Mouse (Mus musculus) skeletal muscle tissue, adult 2 months (tissue): ENCODE data around the gene Pkhd1.
"Not testable (repeated sequence)": the region's sequence is repeated elsewhere in the genome, so short reads cannot be mapped to it uniquely, and the experiment has no call there.

ENCODE experiments used
- DNase-seq: peaks from one replicate; pipeline ENCODE4 v3.0.0-alpha.2; 2012; ENCODE audit warnings: low read depth, low spot score

Gene Pkhd1

GRCm38 (mm10) chr1:20486087-20486486, 131.8 kb downstream of the Pkhd1 start:
- no peak for DNase-seq

- no peak for DNase-seq
These were observed 136.0 kb downstream of the Pkhd1 start for GRCm38 (mm10) chr1:20481843-20482242.

- DNase-seq: no peak
These were observed 139.2 kb downstream of the Pkhd1 start for GRCm38 (mm10) chr1:20478695-20479094.

DNA sequence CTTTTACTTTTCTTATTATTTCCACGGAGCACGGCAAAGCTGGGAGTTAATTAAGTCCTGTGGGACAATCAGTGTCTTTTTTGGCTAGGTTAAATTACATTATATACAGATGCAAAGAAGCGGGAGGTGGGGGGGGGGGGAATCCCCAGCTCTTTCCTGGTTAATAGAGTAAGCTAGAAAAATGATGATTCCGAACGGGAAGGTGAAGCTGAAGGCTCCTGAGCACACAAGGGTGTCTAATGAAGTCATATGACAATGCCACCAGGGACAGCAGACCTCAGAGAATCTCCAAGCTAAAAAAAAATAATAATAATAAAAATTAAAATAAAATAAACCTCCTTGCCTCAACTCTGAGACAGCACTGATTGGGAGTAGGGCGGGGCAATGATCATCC, 139.6 kb downstream of the Pkhd1 start:
- no peak for DNase-seq

GRCm38 (mm10) chr1:20477561-20478265, 140.2 kb downstream of the Pkhd1 start:
- no peak for DNase-seq

- DNase-seq: no peak
These were observed 147.1 kb downstream of the Pkhd1 start for GRCm38 (mm10) chr1:20470770-20471169.

DNA sequence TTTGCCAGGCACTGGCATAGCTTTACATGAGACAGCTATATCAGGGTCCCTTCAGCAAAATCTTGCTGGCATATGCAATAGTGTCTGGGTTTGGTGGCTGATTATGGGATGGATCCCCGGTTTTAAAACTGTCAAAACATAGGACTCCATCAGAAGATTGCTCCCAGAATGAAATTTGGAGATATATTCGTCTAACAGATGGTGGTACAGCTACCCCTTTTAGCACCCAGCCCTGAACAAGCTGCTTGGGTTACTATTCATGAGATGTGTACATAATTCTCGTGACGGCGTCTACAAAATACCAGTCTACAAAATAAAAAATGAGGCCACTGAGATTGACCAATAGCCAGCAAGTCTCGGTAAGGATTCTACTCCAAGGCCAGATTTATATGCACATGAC, 147.5 kb downstream of the Pkhd1 start:
- no peak for DNase-seq

DNA sequence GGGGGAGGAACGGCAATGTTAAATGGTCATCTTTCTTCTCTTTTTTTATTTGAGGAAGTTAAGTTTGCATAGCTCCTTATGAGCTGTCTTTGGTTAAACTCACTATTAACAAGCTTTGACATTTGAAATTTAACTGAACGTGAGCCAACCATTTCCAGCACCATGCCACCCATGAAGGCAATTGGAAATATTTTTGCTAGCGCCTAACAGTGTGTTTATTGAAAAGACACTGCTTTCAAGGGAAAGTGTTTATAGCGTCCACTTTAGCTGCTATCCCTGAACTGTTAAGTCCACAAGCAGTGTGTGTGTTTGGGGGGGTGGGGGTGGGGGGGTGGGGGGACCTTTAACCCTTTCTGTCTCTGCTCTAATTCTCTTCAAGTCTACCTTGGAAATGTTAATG, 151.4 kb downstream of the Pkhd1 start:
- no peak for DNase-seq

- DNase-seq: no peak
These were observed 163.2 kb downstream of the Pkhd1 start for GRCm38 (mm10) chr1:20454621-20455020.

GRCm38 (mm10) chr1:20450074-20450473, 167.8 kb downstream of the Pkhd1 start:
- DNase-seq: no peak

DNA sequence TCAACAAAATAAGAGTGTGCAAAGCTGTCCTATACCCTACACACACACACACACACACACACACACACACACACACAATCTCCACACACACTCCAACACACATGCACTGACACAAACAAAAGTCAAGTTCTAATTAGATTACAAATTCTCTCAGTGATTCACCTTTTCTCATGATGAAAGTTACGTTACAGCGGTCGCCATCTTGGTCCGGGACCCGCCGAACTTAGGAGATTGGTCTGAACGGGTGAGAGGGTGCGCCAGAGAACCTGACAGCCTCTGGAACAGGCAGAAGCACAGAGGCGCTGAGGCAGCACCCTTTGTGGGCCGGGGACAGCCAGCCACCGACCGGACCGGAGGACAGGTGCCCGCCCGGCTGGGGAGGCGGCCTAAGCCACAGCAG, 185.8 kb downstream of the Pkhd1 start:
- not testable (repeated sequence) for DNase-seq

DNA sequence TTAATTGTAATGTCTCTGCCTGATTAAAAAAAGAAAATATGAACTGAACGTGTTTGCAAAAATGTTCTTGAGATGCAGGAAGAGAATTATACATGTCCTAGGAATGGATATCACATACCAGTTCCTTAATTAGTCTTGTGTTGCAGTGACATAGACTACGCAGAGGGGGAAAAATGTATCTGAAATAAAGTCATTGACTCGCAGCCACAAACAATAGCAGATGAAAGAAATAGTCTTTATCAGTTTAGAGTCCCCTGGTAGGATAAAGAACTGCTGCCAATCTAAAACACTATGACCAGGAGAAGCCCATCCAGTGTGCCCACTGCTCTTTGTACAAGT, 188.8 kb downstream of the Pkhd1 start:
- no peak for DNase-seq

GRCm38 (mm10) chr1:20428370-20429055, 189.4 kb downstream of the Pkhd1 start:
- no peak for DNase-seq

DNA sequence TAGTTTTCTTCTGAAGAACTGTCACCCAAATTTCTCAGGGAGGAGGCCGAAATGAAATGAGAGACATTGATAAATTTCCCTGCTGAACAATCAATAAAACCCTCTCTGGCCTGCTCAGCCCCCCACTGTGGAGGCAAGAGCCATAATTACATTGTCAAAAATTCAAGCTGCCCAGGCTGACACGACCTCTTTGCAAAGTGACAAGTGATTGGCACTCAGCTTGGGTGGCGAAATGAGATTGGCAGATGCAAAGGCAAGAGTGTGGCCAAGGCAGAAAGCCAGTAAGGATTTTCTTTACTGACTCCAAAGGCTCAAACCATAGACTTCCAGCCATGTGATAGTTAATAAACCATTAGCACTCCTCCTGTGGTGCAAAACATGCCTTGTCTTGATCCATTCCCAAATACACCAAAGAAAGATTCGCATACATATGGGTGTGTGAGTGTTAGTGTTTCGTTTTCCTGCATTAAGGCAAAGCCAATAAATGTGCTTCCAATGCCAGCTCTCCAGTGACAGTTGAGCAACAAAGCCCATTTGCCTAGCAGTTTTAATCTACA, 208.4 kb downstream of the Pkhd1 start:
- no peak for DNase-seq

DNA sequence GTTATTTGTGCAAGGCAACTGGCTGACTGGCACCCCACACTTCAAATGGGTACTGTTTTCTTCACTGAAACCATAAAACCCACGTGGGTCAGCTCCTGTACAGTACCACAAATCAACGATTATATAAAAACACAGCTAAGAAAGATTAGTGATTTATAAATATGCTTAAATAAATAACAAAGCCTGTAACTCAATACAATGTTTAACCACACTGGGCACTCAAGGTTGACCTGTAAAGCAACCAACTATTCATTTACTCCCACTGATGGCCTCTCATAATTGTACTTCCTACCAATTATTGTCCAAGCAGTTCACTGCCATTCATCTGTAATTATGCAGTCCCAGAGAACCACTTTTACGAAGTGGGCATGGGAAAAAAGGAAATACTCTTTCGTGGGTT, 219.5 kb downstream of the Pkhd1 start:
- DNase-seq: no peak

- no peak for DNase-seq
These were observed 253.4 kb downstream of the Pkhd1 start for GRCm38 (mm10) chr1:20364437-20364836.

DNA sequence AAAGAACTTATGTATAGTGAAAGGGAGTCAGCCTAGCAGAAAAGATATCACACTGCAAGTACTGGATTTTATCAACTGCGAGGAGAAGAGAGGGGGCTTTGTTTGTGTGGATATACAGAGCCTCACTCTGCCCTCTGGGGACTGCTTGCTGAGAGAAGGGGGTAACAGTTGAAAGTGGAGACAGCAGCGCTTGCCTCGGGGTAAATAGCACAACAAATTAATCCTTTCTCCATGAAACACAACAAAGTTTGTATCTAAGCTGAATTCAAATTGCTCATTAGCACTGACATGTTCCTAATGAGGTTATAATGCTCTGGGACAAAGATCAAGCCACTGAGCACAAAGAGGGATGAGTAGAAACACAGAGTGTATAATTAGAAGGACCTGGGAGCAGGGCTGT, 273.2 kb downstream of the Pkhd1 start:
- DNase-seq: no peak

- DNase-seq: peak; percentile 18
These were observed 306.4 kb downstream of the Pkhd1 start for GRCm38 (mm10) chr1:20311485-20311884.

GRCm38 (mm10) chr1:20310925-20311324, 306.9 kb downstream of the Pkhd1 start:
- no peak for DNase-seq

DNA sequence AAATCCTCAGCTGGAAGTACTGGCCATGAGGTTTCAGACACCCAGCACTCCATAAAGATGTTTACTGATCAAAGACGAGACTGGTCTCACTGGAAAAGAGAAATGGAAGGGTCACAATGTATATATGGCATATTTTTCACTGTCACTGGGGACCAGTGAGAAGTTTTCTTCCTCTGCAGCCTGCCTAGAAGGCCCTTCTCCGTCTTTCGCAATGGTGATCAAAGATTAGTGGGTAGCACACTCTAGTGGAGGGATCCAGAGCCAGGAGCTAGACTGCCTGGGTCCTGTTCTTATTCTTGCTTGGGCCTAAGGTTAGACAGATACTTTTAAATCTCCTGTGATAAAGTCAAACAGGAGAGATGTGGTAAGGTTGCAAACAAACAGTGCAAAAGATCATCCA, 311.7 kb downstream of the Pkhd1 start:
- no peak for DNase-seq

GRCm38 (mm10) chr1:20302943-20303578, 314.8 kb downstream of the Pkhd1 start:
- DNase-seq: no peak

- DNase-seq: no peak
These were observed 315.5 kb downstream of the Pkhd1 start for GRCm38 (mm10) chr1:20302187-20302942.
